Mouse (Mus musculus): ENCODE data around the gene Frem2. TPM values are rescaled to one million over a fixed set of nuclear protein-coding genes. Genes with fewer than 3 reads are reported as not detected.

The Frem2 gene
- not detected in 2 replicates for polyA plus RNA-seq (2012)

GRCm38 (mm10) chr3:53656878-53657561, at the start of gene Frem2:
Gene Frem2 (minus strand): TSS chr3:53657355.

GRCm38 (mm10) chr3:53488353-53488752, 168.8 kb downstream of the Frem2 start, which contains the start of gene Stoml3:
Gene Stoml3 (plus strand): TSS chr3:53488653.

Other genes with a start within 250 kb of the Frem2 start
- 2.0 and 2.1 TPM in 2 replicates for gene Nhlrc3, start 194.0 kb downstream of the Frem2 start, polyA plus RNA-seq (2012)
- gene Proser1, start 193.7 kb downstream of the Frem2 start, polyA plus RNA-seq (2012) = 50.9 and 64.3 TPM in 2 replicates
- gene Stoml3, start 168.7 kb downstream of the Frem2 start, polyA plus RNA-seq (2012) = 0.04 TPM in 1 of 2 replicates, not detected in the other
- not detected in 2 replicates for gene Gm10985, start 187.7 kb upstream of the Frem2 start, polyA plus RNA-seq (2012)
- gene Ufm1, start 206.5 kb upstream of the Frem2 start, polyA plus RNA-seq (2012) = 5.4 and 7.4 TPM in 2 replicates